26 mouse cellular contexts compared by ENCODE assay signal in the genomic region with DNA sequence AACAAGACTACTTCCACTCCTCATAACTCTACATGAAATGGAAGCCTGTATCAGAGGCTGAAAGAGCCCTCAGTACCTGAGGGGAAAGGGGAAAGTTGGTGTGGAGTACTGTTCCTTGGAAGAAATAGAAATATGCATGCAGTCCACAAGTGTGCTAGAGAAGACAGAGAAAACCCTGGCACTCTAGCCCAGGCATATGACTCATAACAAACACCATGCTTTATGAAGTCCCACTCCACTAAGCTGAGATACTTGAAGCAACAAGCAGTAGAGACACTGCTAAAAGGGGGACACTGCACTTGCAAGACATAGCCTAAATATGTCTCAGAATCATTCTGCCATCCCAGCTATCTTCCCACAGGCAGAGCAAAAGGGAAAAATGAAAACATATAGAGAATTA.
DNase-seq lines count a peak whose midpoint lies in the region; ATAC-seq lines count a peak whose summit lies in the region.
"Had no signal": no experiment of that assay in that cellular context is flagged by ENCODE, and none has a peak within 500 bp of the region (broad histone marks: within the 10 kb centered on the region; RNA-seq: fewer than 3 reads in every experiment).

No protein-coding gene starts in this region.

- no peak overlapping the region for H3K4me2 ChIP-seq in kidney, embryonic 16.5 days (replicated peaks; ENCODE audit: low read depth, low read length)
- no peak overlapping the region for H3K4me2 ChIP-seq in intestine, embryonic 16.5 days (ENCODE audit: low read depth, low read length)
- H3K4me2 ChIP-seq: embryonic facial prominence, embryonic 13.5 days; embryonic facial prominence, embryonic 15.5 days; forebrain, embryonic 12.5 days had no signal

- no peaks in the 10 kb centered on the region for H3K4me1 ChIP-seq in kidney, embryonic 16.5 days (ENCODE audit: insufficient read depth, low read length)
- no peaks in the 10 kb centered on the region for H3K4me1 ChIP-seq in intestine, embryonic 16.5 days (ENCODE audit: control insufficient read depth, insufficient read depth, low read length)
- H3K4me1 ChIP-seq: embryonic facial prominence, embryonic 13.5 days; embryonic facial prominence, embryonic 15.5 days; forebrain, embryonic 10.5 days; forebrain, embryonic 12.5 days had no signal

- no peaks in the 10 kb centered on the region for H3K36me3 ChIP-seq in kidney, embryonic 16.5 days (ENCODE audit: insufficient read depth, low read length)
- no peaks in the 10 kb centered on the region for H3K36me3 ChIP-seq in intestine, embryonic 16.5 days (ENCODE audit: control insufficient read depth, insufficient read depth, low read length)
- H3K36me3 ChIP-seq: embryonic facial prominence, embryonic 13.5 days; embryonic facial prominence, embryonic 15.5 days; forebrain, embryonic 10.5 days; forebrain, embryonic 12.5 days; G1E had no signal

- no peak overlapping the region for H3K27ac ChIP-seq in kidney, embryonic 16.5 days (ENCODE audit: low read length)
- no peak overlapping the region for H3K27ac ChIP-seq in intestine, embryonic 16.5 days (ENCODE audit: low read length)
- H3K27ac ChIP-seq: embryonic facial prominence, embryonic 13.5 days; embryonic facial prominence, embryonic 15.5 days; forebrain, embryonic 10.5 days; forebrain, embryonic 12.5 days had no signal

- peak; percentile 91 for ATAC-seq in frontal cortex, adult (ENCODE audit: low TSS enrichment)
- no peak for ATAC-seq in kidney, embryonic 16.5 days (ENCODE audit: low FRiP score, low TSS enrichment)
- ATAC-seq in intestine, embryonic 16.5 days: no peak
- ATAC-seq: CD4-positive, CD25-positive, alpha-beta regulatory T cell, adult 4 months; forebrain, embryonic 14.5 days; forebrain, embryonic 16.5 days had no signal

- H3K4me3 ChIP-seq in kidney, embryonic 16.5 days (ENCODE audit: low read length): no peak overlapping the region
- no peak overlapping the region for H3K4me3 ChIP-seq in intestine, embryonic 16.5 days (ENCODE audit: low read length)
- H3K4me3 ChIP-seq: embryonic facial prominence, embryonic 13.5 days; embryonic facial prominence, embryonic 15.5 days; erythroblast, embryonic 14.5 days; forebrain, embryonic 10.5 days; forebrain, embryonic 12.5 days had no signal

- no peak overlapping the region for H3K9ac ChIP-seq in kidney, embryonic 16.5 days (replicated peaks; ENCODE audit: low read length)
- H3K9ac ChIP-seq in intestine, embryonic 16.5 days (ENCODE audit: low read depth, low read length): no peak overlapping the region
- H3K9ac ChIP-seq: embryonic facial prominence, embryonic 13.5 days; embryonic facial prominence, embryonic 15.5 days; forebrain, embryonic 12.5 days had no signal

- no peaks in the 10 kb centered on the region for H3K9me3 ChIP-seq in kidney, embryonic 16.5 days (ENCODE audit: low read length)
- H3K9me3 ChIP-seq in intestine, embryonic 16.5 days (ENCODE audit: control insufficient read depth, low read length): no peaks in the 10 kb centered on the region
- H3K9me3 ChIP-seq: embryonic facial prominence, embryonic 13.5 days; embryonic facial prominence, embryonic 15.5 days; forebrain, embryonic 10.5 days; forebrain, embryonic 12.5 days; G1E had no signal

- H3K27me3 ChIP-seq in kidney, embryonic 16.5 days (ENCODE audit: insufficient read depth, low read length): no peaks in the 10 kb centered on the region
- H3K27me3 ChIP-seq in intestine, embryonic 16.5 days (replicated peaks; ENCODE audit: control insufficient read depth, insufficient read depth, low read length): no peaks in the 10 kb centered on the region
- H3K27me3 ChIP-seq: CH12.LX; embryonic facial prominence, embryonic 13.5 days; embryonic facial prominence, embryonic 15.5 days; forebrain, embryonic 12.5 days had no signal

- DNase-seq in frontal cortex, postnatal 25 days (ENCODE audit: low spot score in 2 of 2): no peak
- DNase-seq in 3134 (ENCODE audit: extremely low read depth, insufficient read length, low spot score) (peak; percentile 1), NIH3T3 (ENCODE audit: low read depth) (peak; percentile 42)
- DNase-seq: adrenal gland, adult 2 months; adrenal gland, postnatal 10 days; adrenal gland, postnatal 25 days; B cell, adult 2 months; cerebellum, adult 11-12 months; cerebellum, adult 2 months; cerebellum, adult 9-11 months; cerebellum, postnatal 14 days; cerebellum, postnatal 36 days; embryo, embryonic 11 days had no signal

Comparison
In these comparisons a context has a peak if more than half of its experiments do, and no peak if none do; other contexts are left out.
1. DNase-seq: peak in 3134 (single experiment) and NIH3T3 (single experiment); none in frontal cortex, postnatal 25 days (0 of 2).